Mouse (Mus musculus): ENCODE results near the gene Slc35b2.

The Slc35b2 gene

DNA sequence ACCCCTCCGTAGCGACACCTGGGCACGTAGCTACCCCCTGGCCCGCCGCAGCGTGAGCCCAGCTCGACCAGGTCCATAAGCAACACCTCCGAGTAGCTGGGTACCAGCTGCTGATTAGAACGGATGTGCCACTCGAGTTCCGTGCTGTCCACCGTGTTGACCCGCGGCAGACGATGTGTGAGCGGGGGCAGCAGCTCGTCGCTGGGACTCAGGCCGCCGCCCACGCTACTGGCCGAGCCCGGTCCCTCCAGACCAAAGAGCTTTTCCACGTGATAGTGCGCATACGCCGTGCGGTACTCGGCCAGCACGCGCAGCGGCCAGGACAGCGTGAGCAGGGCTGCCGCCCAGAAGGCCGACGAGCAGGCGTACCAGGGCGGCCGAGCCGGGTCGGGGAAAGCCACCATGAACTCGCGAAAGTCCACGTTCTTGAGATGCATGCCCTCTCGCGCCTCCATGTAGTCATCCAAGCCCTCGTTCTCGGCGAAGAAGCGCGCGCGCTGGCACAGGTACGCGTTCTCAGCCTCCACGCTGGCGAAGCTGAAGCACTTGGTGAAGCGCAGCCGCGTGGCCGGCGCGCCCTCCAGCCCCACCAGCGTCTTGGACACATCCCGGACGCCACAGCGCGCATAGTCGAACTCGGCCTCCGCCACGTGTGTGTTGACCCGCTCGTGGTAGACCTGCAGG lies 18.3 kb upstream of the Slc35b2 start:
- DNase-seq (ENCODE audit: low spot score) = no peak

DNA sequence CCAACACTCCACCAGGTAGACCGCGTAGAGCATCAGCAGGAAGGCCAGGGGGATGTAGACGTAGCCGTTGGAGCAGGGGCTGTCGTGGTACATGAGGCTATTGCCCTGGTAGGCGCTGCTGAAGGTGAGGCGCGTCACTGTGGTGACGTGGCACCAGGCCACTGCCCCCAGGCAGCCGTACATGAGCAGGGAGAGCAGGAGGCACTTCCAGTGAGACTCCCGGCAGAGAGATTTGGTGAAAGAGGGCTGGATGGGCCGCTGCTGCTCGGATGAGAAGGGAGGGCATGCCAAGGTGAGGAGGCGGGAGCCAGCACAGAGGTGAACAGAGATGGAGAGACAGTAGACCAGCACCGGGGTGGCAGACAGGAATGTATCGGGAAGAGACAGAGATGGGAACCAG lies 16.7 kb upstream of the Slc35b2 start:
- no peak for DNase-seq (ENCODE audit: low spot score)

DNA sequence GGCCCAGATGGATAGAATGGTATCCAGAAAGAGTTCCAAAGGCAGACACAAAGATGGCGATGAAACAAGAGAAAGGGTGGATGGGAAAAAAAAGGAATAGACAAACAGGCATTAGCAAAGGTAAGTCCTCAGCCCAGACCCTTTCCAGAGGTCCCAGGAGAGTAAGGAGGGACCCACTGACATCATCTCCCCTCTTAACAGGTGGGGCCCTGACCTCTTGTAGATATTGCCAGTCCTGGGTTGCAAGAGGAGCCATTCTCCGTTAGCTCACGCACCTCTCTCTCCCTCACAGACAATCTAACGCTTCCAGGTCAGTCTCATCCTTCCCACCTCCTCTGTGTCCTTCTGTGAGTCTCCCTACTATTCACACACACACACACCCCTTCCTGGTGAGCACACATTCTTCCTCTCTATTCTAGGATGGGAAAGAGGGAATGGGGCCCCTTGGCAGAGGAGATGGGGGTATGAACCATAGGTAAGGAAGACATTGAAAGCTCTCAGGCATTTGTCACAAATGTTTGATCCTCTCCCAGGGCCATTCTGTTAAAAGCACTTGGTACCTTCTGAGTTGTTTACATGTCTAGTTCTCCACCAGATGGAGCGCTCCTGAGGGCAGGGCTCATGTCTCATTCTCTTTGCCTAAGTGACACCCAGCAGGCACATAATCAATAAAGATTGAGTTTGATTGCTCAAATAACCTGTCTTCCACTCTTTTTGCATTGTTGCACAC lies 16.0 kb upstream of the Slc35b2 start:
- no peak for DNase-seq (ENCODE audit: low spot score)

DNA sequence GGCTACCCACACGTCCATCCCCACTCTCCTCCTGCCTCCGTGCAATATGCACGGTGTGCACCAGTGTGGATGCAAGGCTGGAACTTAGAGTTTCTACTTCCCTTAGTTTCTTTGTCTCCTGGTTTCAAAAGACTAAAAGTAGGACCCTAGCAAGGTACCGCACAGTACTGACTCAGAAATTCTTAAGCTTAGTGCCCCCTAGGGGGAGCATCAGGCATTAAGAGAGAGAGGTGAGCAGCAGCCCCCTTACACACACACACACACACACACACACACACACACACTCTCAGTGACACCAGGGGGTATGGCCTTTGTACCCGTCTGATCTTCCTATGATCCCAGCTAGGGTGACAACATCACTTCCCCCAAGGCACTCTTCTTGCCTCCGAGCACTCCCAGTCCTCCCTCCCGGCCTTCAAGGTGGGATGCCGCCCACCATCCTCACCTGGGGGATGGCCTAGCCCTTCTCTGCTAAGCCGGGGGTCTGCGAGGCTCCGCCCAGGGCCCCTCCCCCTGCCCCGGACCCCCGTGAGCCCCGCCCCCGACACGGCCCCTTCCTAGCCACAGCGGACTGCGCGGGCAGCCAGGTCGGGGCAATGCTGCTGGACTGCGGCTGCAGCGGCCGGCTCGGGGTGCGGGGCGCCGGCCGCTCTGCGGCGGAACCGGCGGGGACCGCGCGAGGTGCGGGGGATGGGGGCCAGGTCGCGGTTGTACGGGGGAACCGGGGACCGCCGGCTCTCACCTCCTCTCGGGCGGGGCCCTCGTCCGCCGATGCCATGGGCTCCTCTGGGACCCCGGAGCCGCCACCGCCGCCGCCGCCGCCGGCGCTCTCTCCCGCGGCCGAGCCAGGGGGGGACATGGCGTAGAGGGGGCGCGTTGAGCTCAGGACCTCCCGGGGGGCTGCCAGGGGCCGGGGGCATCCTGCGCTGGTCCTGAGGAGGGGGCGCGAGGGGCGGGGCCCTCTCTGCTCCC lies 14.8 kb upstream of the Slc35b2 start:
- DNase-seq (ENCODE audit: low spot score) = no peak

DNA sequence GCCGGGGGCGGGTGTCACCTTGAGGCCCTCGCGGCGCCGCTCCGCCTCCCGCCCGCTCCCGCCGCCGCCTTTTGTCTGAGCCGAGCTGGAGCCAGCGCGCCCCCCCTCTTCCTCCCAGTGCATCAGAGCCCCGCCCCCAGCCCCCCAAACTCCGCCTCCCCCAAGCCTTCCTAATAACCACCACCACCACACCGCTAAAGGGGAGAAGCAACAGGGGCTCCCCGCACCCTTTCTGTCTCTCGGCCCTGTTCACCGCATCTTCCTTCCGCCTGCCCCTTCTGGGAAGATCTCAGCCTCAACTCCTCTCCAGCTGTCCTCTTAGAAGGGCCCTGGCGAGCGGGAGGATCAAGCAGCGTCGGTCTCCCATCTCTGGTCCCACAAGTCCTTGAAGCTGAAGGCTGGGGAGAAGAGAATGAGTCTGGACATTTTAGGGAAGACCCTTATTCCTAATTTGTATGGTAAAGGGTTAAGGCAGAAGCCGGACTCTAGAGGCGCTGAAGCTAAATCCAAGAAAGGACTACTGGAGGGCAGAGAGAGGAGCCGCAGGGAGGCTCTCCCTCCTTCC lies 14.0 kb upstream of the Slc35b2 start, which contains the start of gene Tmem151b:
Gene Tmem151b, minus strand, starts transcription at position 61 of the 565 bp plus-strand sequence.
- no peak for DNase-seq (ENCODE audit: low spot score)

DNA sequence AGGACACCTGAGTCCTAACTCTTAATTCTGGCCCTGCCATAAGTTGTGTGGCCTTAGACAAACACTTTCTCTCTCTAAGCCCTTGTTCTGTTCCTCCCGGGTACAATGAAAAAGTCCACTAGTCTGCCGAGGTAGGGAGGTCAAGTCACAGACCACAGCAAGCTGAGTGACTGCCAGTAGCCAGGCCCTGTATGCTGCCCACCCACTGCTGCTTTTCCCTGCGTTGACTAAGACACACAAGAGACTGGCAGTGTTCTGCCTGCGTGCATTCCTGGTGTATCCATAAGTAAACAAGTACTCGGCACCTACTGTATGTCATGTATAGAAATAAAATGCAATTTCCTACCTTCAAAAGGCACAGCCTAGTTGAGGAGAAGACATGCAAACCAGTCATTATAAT lies 13.4 kb upstream of the Slc35b2 start:
- DNase-seq (ENCODE audit: low spot score) = no peak

DNA sequence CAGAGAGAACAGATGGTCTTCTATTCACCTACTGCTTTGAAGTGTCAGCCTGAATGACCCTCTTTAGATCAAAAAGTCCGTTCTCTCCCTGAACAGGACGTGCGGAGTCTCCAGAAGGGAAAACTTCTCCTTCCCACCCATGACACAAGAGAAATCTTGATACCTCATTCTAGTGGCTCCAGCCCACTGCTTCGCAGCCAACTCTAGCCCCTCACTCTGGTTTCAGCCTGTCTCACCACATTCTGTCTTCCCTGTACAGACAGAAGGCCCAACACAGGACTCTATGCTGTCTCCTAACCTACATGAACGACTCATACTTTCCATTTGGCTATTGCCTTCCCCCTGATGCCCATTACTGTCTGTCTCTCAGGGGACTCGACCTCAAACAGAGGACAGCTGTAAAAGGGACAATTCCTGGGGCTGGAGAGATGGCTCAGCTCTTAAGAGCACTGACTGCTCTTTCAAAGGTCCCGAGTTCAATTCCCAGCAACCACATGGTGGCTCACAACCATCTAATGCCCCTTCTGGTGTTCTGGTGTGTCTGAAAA lies 12.4 kb upstream of the Slc35b2 start:
- DNase-seq (ENCODE audit: low spot score) = no peak

DNA sequence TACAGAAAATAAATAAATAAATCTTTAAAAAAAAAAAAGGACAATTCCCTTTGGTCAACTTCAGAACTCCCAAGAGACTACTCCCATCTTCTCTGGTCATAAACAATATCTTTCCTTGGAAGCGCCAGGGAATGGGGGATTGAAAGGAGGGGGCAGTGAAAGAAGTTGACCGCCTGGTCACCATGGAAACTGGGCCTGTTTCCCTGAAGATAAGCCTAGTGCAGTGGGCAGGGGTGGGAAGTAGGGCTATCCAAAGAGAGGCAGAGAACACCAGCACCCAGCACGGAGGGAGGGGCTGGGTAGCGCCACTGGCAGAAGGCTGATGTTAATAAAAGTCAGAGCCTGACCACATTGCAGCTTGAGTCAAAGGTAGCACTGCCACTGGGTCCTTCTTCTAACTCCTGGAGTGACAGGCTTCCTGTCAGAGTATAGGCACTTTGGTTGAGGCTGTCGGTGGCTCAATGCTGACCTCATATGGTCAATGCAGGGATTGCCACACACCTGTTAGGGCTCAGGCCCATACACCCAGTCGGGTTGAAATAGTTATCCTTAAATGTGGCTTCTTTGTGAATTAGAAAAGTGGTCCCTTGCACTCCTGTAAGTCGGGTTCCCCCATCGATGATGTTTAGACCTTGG lies 11.7 kb upstream of the Slc35b2 start:
- no peak for DNase-seq (ENCODE audit: low spot score)

DNA sequence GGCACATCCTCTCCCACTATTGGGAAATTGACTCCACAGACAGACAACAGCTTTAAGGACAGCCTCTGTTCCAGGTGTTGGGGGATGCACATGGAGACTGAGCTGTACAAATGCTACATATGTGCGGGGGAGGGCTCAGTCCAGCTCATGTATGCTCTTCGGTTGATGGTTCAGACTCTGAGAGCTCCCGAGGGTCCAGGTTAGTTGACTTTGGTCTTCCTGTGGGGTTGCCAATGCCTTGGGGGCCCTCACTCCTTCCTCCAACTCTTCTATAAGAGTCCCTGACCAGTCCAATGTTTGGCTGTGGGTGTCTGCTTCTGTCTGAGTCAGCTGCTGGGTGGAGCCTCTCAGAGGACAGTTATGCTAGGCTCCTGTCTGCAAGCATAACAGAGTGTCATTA lies 10.6 kb upstream of the Slc35b2 start:
- no peak for DNase-seq (ENCODE audit: low spot score)

DNA sequence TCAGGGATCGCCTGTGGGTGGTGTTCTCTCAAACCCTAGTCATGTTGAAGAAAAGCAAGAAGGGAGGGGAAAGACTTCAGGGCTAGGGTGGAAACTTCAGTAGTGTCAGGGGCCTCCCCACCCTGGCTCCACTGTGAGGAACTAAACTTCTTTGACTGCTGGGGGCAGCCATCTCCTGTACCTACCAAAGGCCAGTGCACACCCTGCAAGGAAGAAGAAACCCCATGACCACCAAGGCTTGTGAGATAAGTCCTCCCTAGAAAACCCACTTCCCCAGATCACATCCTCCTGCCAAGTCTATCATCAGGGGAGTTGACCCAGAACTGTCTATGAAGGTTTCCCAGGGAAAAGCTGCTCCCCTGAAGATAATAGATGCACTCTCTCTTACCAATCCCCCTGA lies 9.3 kb upstream of the Slc35b2 start:
- no peak for DNase-seq (ENCODE audit: low spot score)

DNA sequence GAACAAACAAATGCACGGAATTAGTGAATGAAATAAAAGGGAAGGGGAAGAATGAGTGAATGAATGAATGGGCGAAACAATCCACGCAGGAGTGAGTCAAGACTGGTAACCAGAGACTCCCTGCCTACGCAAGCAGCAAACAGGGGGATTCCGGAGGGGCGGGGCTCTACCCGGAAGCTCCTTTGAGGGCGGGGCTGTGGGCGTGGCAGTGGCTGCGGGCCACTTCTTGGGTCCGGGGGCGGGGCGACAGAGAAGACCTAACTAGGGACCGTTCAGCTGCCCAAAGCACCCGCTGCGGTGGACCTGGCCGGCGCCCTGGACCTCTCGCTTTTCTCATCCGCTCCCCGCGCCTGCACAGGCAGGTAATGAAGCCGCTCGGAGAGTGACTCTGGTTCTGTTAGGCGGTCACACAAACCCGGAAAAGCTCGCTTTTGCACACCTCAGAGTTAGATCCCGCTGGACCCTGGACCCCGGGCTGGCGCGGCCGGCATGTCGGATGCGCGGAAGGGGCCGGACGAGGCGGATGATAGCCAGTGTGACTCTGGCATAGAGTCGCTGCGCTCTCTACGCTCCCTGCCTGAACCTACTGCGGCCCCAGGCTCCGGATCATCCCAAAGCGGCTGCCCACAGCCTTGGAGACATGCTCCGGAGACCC lies 8.1 kb upstream of the Slc35b2 start, which contains the start of gene Nfkbie:
Gene Nfkbie, plus strand, starts transcription at position 252 of the 655 bp plus-strand sequence.
- DNase-seq (ENCODE audit: low spot score) = peak; percentile 88

DNA sequence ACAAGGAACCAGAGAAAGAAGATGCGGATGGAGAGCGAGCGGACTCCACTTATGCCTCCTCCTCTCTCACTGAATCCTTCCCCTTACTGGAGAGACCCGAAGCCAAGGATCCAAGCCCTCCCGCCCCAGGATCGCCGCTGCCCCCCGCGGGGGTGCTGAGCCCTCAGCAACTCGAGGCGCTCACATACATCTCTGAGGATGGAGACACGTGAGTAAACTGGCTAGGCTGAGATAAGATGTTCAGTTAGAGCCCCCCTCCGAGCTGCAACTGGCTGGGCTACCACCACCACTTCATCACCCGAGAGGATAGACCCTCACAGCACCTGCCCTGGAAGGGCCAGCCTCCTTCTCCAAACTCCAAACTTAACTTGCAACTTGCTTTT lies 7.6 kb upstream of the Slc35b2 start:
- no peak for DNase-seq (ENCODE audit: low spot score)

DNA sequence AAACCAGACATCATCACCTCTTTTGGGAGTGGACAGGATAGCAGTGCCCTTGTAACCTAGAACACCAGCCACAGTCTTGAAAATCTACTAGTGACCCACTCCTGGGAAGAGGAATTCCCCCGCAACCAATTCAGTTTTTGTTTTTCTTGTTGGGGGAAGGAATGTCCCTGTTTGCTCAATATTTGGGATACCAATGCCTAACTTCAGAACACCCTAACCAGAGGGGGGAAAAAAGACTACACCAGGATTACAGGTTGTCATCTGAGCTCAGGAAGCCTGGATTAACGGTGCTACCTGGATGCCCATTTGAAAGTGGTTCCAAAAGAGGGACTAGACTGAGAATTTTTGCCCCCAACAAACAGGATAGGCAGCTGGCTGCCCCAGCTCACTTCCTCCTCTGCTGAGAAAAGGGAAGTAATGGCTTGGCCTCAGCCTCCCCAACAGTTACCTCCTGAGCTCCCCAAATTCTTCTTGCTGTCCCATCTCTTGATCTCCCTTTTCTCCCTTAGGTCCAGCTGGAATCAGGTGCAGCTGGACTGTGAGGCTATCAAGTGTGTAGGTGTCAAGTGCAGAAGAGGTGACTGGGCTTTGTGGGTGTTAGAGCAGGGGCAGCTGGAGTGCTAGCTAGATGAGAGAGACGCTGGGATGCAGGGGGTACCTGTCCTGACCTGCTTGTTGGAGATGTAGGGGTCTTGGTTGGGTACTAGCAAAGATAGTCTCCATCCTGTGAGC lies 7.0 kb upstream of the Slc35b2 start:
- no peak for DNase-seq (ENCODE audit: low spot score)

DNA sequence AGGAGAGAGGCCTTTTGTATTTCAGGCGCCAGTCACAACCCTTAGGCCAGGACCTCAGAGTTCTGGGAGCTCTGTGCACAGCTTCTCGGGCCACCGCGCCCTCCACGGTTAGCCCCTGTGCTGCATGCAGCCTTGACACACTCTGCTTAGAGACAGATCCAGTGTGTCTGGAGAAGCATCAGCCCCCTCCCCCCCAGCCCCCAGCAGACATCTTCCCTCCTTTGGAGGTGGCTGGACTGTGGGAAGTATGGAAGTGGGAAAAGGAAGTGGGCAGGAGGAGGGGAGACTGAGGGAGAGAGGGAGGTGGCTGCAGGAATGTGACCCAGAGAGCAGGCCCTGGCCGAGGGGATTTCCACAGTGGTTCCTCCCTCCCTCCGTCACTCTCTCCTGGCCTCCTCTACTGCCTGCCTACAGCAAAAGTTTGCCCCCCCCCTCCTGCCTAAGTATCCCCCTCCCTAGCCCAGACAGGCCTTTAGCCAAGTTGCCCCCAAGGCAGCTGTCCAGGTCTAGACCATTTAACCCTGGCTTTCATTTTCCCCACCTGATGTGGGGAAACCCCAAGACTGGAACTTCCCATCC lies 6.3 kb upstream of the Slc35b2 start:
- DNase-seq (ENCODE audit: low spot score) = no peak

DNA sequence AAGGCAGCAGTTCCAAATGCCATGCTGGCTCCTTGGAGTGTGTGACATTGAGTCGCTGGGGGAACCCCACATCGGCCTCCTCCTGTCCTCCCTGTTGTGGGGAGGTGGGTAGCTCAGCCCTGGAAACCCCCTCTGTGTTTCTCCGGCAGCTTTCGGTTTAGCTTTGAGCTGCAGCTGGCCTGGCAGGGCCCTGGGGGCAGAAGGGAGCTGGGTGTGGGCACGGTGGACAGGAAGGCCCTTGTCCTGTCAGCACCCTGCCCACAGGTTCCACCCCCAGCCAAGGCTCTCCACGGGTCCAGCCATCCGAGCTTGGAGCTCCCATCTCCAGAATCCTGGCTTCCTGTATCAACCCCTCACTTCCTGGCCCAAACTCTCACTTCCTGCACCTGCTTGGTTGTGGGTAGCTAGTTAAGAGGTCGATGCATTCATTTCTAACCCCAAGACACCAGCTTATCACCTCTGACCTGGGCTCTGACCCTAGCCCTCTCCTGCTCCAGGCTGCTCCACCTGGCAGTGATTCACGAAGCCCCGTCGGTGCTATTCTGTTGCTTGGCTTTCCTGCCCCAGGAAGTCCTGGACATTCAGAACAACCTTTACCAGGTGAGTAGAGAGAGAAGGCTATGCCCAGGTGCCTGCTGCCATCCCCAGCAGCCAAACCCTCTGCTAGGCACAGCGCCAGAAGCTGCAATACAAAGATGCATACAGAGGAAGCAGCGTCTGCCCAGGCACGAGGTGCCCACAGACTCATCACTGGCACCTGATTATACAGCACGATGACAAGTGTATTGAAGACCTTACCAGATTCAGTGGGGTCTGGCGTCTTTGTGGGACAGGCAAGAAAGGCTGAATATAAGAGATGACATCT lies 5.4 kb upstream of the Slc35b2 start:
- DNase-seq (ENCODE audit: low spot score) = no peak

DNA sequence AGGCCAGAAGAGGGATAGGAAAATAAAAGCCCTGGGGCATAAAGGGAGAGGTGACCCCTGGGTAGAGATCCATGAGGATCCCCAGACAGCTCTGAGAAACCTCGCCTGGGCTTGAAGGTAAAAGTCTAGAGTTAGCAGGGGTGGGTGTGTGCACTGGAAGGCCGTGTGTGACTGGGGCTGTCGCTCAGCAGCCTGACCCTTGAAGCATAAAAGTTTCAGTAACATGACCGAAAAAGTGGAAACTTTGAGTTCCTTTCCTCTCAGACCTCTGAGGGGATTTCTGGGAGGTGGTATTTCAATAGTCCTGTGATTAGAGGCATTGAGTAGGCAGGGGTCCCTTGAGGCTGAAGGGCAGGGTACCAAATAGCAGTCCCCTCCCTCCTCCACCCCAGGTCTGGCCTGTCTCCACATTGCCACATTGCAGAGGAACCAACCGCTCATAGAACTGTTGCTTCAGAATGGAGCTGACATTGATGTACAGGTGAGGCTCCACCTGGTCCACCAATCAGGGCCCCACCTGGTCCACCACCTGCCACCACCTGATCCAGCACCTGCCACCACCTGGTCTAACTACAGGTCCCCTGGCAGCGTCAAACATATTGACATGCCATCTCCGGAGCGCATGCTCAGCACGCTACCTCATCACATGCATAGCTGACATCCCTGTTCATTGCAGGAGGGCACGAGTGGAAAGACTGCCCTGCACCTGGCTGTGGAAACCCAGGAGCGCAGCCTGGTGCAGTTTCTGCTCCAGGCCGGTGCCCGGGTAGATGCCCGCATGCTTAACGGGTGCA lies 3.7 kb upstream of the Slc35b2 start:
- DNase-seq (ENCODE audit: low spot score) = no peak

DNA sequence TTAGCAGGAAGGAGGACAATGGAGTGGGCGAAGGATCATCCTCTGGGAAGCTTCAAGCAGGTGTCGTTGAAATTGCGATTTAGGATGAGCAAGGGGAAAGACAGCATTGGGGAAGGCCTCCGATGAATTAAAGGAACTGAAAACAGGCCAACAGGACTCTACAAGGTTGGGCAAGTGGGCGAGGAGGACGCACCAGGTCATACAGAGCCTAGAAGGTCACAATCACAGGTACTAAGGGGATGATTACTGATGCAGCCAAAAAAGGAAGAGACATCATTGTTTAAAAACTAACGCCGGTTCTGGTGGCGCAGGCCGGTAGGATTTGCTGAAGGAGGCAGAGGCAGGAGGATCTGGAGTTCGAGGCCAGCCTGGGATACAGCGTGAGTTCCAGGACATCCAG lies 458 bp upstream of the Slc35b2 start:
- no peak for DNase-seq (ENCODE audit: low spot score)

DNA sequence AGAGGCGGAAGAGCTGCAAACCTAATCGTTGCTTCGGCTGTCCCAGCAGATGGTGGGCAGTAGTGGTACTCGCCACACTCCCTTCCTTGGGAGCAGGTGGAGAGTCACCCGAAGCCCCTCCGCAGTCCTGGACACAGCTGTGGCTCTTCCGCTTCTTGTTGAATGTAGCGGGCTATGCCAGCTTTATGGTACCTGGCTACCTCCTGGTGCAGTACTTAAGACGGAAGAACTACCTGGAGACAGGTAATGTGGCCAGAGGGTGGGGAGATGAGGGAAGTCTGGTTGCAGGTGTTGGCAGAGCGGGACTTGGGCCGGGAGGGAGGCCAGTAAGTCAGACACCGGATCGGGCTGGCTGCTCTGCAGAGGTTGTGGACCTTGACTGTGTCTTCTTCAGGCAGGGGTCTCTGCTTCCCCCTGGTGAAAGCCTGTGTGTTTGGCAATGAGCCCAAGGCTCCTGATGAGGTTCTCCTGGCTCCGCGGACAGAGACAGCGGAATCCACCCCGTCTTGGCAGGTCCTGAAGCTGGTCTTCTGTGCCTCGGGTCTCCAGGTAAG lies 934 bp downstream of the Slc35b2 start:
- no peak for DNase-seq (ENCODE audit: low spot score)
